Mouse (Mus musculus) cortical plate, adult 2 months (tissue): ENCODE data around the gene Lman1l. TPM values are rescaled to one million over a fixed set of nuclear protein-coding genes. Genes with fewer than 3 reads are reported as not detected.
A peak's percentile ranks its signal among the peaks of the same experiment; 100 is the strongest.

ENCODE experiments used
- H3K27ac ChIP-seq: fragments of 200-500 bp; 2 replicates; pipeline ENCODE4 v1.5.1; 2012; ENCODE audit warnings: low read length, control low read depth, inconsistent platforms; ENCODE audit not compliant: insufficient read depth
- H3K4me1 ChIP-seq: fragments of 200-500 bp; 2 replicates; pipeline ENCODE4 v1.6.1; 2011; ENCODE audit warnings: low read length; ENCODE audit not compliant: control insufficient read depth, insufficient read depth
- H3K4me3 ChIP-seq: fragments of 200-500 bp; 2 replicates; pipeline ENCODE4 v1.5.1; 2011; ENCODE audit warnings: mild to moderate bottlenecking, low read length, control low read depth; ENCODE audit not compliant: insufficient read depth
- CTCF ChIP-seq: fragments of 200-500 bp; IDR thresholded peaks from 2 replicates; pipeline ENCODE4 v1.5.1; 2011; ENCODE audit warnings: mild to moderate bottlenecking, control low read depth, low read length; ENCODE audit not compliant: insufficient read depth; ENCODE audit errors: extremely low read depth
- POLR2A ChIP-seq: fragments of 200-500 bp; IDR thresholded peaks from 2 replicates; pipeline ENCODE4 v1.6.1; 2011; ENCODE audit warnings: mild to moderate bottlenecking, low read length, control low read depth; ENCODE audit not compliant: insufficient read depth; ENCODE audit errors: extremely low read depth
- polyA plus RNA-seq: library from polyadenylated mRNA; depleted of rRNA; stranded (reverse); fragments of >200 nt; gene quantifications from 2 replicates; pipeline ENCODE4 v1.2.3, GENCODE M21; 2012

Gene Lman1l
- polyA plus RNA-seq, 1 experiment = not detected

DNA sequence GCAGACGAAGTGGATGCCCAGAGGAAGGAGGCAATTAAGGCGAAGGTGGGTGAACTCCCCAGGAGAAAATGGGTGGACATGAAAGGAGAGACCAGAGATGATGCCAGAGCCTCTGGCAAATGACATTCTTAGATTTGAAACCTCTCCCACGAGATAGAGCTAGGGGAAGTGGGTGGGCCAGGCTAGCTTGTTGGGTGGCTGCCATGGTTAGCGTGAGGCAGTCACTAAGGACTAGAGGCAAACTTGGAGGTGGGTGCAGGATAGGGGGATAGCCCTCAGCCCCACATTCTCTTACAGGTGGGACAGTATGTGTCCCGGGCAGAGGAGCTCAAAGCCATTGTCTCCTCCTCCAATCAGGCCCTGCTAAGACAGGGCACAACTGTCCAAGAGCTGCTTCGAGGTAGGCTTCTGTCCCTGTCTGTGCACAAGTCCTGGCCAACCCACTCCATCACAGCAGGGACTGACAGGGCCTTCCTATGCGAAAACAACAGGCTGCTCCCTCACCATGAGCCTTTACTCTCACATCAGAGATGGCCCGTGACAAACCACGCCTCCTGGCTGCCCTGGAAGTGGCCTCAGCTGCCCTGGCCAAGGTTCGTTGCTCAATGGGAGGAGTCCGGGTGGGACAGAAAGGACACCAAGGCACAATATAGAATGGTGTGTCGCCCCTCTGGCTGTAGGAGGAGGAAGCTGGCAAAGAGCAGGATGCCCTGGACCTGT, 27.0 kb downstream of the Lman1l start:
- no peak for TF ChIP-seq POLR2A
- no peak for TF ChIP-seq CTCF
- H3K4me1 ChIP-seq = no peaks in the 10 kb centered on the region
- H3K4me3 ChIP-seq = no peak overlapping the region
- no peak overlapping the region for H3K27ac ChIP-seq

DNA sequence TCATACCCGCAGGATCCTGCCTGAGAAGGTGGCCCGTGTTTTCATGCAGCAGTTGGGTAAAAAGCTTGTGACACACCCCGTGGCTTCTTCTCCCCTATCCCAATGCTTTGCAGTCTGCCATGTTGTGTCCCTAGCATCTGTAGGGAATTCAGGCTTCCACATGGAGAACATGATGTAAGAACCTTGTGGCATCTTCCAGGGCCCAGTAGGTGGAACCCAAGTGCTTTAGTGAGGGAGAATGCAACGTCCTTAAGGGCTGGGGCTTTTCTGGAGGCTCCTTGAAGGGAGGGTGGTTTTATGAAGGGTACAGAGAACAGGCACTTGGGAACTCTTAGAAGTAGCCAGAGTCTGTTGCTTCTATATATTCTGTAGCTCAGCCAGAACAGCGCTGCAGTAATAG, 29.8 kb downstream of the Lman1l start:
- TF ChIP-seq CTCF (peak; percentile 51), POLR2A (no peak)
- Histone ChIP-seq H3K4me3 (peak overlapping the region; percentile 78), H3K4me1 (no peaks in the 10 kb centered on the region), H3K27ac (no peak overlapping the region)

- Histone ChIP-seq H3K4me1 (no peaks in the 10 kb centered on the region), H3K27ac (peak within 1 kb of the TSS; percentile 71), H3K4me3 (peak within 1 kb of the TSS; percentile 78)
- TF ChIP-seq POLR2A (peak; percentile 49; the same call in 1 of the 2 replicates), CTCF (no peak)
Observed at GRCm38 (mm10) chr9:57589224-57590126, 31.1 kb downstream of the Lman1l start, which contains the start of gene Ulk3. Gene Ulk3, plus strand, starts transcription at chr9:57589452.

DNA sequence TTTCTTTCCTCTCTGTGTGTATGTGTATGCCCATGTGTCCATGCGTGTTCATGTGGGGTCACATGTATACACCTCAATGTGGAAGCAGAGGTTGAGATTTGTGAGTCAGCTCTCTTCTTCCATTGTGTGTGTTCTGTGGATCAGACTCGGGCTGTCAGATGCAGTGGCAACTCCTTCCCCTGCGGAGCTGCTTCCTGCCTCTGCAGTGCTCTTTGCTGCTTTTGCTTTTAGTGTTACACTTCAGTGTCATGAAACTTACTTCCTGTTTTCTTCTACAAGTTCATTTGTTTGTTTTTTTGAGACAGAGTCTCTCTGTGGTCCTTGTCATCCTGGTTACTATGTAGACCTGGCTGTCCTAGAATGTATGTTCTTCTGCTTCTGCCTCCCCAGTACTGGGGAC, 35.6 kb downstream of the Lman1l start:
- H3K4me1 ChIP-seq = no peaks in the 10 kb centered on the region
- TF ChIP-seq POLR2A (no peak), CTCF (no peak)
- no peak overlapping the region for H3K4me3 ChIP-seq
- H3K27ac ChIP-seq = no peak overlapping the region

DNA sequence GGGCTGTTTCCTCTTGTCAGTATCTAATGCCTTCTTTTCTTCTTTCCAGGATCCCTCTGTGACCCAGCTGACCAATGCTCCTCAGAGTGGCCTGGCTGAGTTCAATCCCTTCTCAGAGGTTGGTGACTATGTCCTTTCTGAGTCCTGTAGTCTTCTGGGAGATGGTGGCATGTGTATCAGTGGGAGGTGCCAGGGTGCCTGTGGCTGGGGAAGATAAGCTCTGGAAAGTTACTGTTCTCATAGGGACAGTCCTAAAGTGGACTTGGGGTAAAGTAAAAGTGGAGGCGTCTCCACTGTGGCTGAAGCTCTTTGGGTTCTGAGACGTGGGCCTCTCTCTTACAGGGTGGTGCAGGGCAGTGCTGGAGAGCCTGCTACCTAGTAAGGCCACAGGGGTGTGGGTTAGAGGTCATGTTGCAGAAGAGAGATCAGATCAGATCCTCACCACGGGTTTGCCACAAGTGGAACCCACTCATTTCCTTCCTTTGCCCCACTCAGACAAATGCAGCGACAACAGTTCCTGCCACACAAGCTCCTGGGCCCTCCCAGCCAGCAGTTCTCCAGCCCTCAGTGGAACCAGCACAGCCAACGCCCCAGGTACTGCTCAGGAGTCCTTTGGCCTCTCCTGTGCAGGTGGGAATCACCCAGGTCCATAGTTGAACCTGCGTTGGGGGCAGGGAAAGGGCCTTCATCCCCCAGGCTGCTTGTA, 43.3 kb downstream of the Lman1l start:
- H3K27ac ChIP-seq = no peak overlapping the region
- H3K4me1 ChIP-seq = no peaks in the 10 kb centered on the region
- no peak overlapping the region for H3K4me3 ChIP-seq
- TF ChIP-seq POLR2A (no peak), CTCF (no peak)

- H3K27ac ChIP-seq = no peak overlapping the region
- no peak for TF ChIP-seq POLR2A
- TF ChIP-seq CTCF = no peak
- no peak overlapping the region for H3K4me3 ChIP-seq
- H3K4me1 ChIP-seq = no peaks in the 10 kb centered on the region
Observed at GRCm38 (mm10) chr9:57575577-57575976, 45.0 kb downstream of the Lman1l start.

GRCm38 (mm10) chr9:57574397-57574796, 46.2 kb downstream of the Lman1l start:
- TF ChIP-seq POLR2A (no peak), CTCF (no peak)
- H3K27ac ChIP-seq = no peak overlapping the region
- H3K4me1 ChIP-seq = no peaks in the 10 kb centered on the region
- no peak overlapping the region for H3K4me3 ChIP-seq

GRCm38 (mm10) chr9:57568500-57568899, 52.1 kb downstream of the Lman1l start:
- TF ChIP-seq POLR2A (no peak), CTCF (no peak)
- Histone ChIP-seq H3K27ac (no peak overlapping the region), H3K4me1 (peaks cover 9% of the 10 kb centered on the region), H3K4me3 (no peak overlapping the region)

- TF ChIP-seq POLR2A (no peak), CTCF (no peak)
- no peak overlapping the region for H3K4me3 ChIP-seq
- peaks cover 12% of the 10 kb centered on the region for H3K4me1 ChIP-seq
- peak overlapping the region; percentile 22; the same call in 1 of the 2 replicates for H3K27ac ChIP-seq
Observed at GRCm38 (mm10) chr9:57566846-57567245, 53.7 kb downstream of the Lman1l start.
